Mouse (Mus musculus) heart, postnatal 4 days (tissue): ENCODE measurements at regions not wholly inside any gene's neighbourhood (a gene's known extent, or its start where the extent isn't known, plus 50 kb on each side); places are given as distances from the start of the nearest gene placed in this dataset.
"Not testable (repeated sequence)": the region's sequence is repeated elsewhere in the genome, so short reads cannot be mapped to it uniquely, and the experiment has no call there.

ENCODE experiments used
- DNase-seq: peaks from one replicate; pipeline ENCODE4 v3.0.0; 2021

GRCm38 (mm10) chr14:9492228-9492627 is 826.2 kb upstream of the 4930452B06Rik start:
- DNase-seq, result no peak

DNA sequence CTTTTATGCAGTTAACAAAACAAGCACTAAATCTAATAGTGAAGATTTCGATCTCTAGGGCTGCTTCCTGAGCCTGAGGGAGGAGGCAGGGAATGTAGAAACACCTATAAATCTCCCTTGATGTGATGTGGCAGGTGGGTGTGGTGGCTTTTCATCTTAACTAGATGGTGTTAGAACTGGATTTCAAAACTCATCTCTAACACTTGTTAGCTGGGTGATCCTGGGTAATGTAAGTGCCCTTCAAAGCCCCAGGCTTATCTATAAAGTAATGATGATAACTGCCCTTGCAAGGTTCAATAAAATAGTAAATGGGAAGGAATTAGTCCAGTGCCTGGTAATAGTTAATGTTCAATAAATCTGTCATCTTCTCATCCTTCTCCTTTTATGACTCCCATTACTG is 822.5 kb upstream of the 4930452B06Rik start:
- DNase-seq, result no peak

DNA sequence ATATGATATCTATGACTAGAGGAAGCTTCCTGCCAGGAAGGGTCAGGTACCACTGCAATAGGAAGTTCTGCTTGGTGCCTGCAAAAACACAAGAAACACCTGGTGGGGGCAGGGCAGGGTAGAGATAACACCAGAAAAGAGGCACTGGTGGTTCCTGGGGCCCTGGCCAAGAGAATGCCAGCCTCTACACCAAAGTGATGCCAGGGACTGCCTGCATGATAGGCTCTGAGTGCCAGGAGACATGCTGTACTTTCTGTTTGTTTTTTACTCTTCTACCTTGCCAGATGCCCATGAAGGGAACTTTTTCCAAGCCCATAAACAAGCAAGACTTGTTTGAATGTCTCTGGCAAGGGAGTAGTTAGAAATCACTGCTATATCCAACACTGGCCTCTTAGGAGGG is 812.9 kb upstream of the 4930452B06Rik start:
- DNase-seq, result no peak

DNA sequence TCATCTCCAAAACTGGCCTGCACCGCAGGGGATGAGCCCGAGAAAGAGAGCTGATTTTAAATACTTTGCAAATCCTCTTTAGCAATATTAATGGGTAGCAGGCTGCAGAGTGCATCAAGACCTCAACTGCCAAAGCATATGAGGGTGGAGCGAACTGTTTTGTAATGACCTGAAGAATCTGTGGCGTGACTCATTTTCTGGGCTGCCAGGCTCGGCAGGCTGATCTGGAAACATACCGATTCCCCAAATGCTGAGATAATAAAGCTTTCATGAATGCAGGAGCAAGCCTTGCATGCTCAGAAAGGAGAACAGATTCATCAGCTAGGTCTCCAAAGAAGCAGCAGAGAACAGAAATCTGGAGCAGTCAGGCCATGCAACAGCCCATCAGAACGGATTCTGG is 809.1 kb upstream of the 4930452B06Rik start:
- peak; percentile 9 for DNase-seq

DNA sequence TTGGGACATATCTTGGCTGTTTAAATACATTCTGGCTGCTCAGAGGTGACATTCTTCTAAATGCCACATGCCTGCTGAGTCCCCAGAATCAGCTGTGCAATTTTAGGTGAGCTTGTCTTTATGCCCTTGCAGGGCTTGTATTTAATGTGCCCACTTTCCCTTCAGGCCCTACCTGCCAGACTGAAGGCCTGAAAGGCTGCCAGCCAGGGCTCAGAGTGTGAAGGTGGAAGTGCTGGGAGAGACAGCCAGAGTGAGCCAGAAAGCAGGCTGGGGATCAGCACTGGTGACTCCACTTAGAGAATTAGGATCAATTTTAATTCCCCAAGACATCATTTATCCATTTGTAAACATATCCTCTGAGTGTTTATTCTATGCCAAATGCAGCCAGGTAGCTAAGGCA is 803.6 kb upstream of the 4930452B06Rik start:
- no peak for DNase-seq

GRCm38 (mm10) chr14:9468654-9469053 is 802.6 kb upstream of the 4930452B06Rik start:
- DNase-seq, result no peak

DNA sequence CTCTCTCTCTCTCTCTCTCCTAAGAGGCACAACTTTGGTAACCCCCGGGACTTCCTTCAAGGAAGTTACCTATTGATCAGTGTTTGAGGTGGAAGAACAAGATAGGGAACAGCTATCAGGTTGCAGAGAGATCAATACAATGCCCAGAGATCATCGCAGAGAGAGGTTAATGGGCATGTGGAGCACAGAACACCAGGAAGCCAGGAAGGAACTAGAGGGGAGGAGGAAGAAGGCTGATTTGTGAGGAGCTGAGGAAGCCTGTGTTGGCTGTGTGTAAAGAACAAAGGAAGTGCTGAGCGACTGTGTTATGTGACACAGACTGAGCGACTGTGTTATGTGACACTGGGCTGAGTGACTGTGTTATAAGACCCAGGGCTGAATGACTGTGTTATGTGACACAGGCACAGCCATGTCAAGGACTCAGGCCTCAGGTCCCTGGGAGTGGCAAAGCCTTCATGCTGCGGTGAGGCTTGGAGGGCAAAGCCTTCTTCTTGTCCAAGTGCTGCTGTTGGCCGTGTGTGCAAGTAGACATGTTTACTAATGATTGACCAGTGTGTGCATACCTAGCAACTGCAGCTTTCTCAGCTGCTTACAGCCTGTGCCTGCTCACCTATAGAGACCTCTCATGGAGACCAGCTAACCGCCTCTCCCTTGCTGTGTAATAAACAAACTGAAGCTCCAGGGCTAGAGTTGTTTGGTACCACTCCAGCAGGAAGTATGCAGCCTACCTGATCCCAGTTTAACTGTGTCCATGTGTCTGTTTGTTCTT is 801.8 kb upstream of the 4930452B06Rik start:
- DNase-seq, result no peak

GRCm38 (mm10) chr14:9460006-9460405 is 794.0 kb upstream of the 4930452B06Rik start:
- DNase-seq, result no peak

DNA sequence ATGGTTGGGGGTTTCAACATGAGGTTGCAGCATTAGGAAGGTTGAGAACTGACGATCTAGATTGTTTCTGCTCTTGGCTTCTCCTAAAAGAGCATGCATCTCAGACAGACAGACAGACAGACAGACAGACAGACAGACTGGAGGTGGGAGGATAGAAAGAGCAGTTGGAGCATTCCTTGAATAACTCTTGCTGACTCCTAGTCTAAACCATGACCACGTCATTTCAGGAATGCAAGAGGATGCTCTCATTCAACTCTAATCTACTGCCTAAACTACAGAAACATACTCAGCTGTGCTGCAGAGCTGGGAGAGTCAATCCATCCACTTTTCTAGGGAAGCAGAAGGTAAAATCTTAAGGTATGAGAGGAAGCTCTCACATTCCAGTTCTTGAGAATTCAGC is 792.8 kb upstream of the 4930452B06Rik start:
- no peak for DNase-seq

- DNase-seq, result no peak
These were observed 791.9 kb upstream of the 4930452B06Rik start for GRCm38 (mm10) chr14:9457801-9458495.

DNA sequence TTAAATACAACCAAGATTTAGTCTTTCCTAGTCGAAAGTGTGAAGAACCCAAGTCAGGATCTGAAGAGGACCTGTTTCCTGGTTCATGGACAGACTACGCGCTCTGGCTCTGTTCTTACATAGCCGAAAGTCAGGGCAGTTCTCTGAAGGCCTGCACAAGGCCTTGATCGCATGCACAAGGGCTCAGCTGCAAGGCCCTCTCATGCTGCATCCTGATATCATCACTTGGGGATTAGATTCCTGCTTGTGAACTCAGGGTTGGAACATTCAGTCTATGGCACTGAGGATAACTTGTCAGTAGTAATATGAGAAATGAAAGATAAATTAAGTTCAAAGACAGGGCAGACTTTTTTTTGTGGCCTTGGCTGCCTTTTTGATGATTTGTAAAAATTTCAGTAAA is 789.9 kb upstream of the 4930452B06Rik start:
- no peak for DNase-seq

DNA sequence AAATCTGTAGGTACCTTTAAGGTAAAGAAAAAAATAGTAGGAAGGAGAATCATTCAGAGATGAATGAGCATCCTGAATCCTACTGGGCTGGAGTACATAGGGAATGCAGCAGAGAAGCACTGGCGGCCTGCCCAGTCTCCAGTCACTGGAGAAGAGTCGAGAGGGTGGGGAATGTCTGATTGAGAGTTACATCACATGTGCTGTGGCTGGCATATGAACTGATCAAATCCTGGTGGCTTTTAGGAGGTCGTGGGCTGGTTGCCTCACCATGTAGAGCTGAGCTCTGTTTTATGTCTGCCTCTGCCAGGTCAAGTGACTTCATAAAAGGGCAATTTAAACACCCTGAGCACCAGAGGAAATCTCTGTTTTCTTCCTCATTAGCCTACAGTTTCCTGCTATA is 783.9 kb upstream of the 4930452B06Rik start:
- DNase-seq, result peak; percentile 73

DNA sequence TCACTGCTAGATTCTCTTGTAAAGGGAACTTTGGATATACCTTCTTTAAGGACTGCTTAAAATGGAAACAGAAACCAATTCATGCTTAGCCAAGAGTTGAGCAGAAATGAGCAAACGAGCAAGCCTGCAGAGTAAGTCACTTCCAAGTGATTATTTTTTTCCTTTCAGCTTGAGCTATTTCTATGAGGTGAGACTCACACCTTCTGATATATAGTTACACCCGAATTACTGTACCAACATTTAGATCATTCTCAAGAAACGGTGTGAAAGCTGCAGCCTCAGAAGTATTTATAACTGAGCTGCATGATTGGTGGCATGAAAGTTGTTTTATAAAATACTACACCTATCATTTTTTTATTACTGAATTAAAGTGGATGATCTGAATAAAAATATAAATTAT is 771.9 kb upstream of the 4930452B06Rik start:
- no peak for DNase-seq

GRCm38 (mm10) chr14:9435136-9435535 is 769.1 kb upstream of the 4930452B06Rik start:
- no peak for DNase-seq

GRCm38 (mm10) chr14:9433081-9433590 is 767.1 kb upstream of the 4930452B06Rik start:
- DNase-seq, result no peak

- DNase-seq, result no peak
These were observed 765.8 kb upstream of the 4930452B06Rik start for GRCm38 (mm10) chr14:9431798-9432197.

GRCm38 (mm10) chr14:9411822-9412403 is 745.9 kb upstream of the 4930452B06Rik start:
- DNase-seq, result no peak

DNA sequence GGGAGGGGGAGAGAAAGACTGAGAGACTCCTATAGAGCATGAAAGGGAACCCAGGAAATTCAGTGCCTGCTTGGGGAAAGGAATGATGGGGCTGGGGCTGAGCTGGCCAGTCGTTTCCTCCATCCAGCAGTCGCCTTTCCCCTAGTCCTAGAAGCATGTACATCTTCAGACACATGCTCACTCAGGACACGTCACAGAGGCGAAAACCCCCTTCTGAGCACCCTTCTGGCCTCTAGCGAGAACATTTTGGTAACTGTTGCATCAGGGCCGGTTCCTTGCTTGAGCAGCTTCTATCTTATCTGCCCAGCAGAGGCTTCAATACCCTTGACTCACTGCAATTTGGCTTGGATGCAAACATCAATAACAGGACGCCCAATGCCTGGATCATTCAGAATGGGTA is 737.6 kb upstream of the 4930452B06Rik start:
- DNase-seq, result no peak

DNA sequence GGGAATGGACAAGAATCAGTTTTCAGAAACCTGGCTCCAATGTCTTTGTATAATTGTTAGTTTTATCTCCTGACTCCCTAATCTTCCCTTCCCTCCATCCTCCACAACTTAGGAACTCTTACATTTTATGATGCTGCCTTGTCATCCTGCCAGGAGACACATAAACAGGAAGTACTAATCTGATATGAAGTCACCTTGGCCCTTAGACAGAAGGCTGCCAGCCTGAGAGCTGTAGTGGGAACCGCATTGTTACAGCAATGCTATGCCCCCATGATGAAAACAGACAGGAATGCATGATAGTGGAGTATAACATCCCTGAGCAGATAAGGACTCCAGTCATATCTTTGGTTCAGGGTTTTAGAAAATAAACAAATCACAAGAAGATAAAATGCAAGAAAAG is 734.8 kb upstream of the 4930452B06Rik start:
- DNase-seq, result no peak

DNA sequence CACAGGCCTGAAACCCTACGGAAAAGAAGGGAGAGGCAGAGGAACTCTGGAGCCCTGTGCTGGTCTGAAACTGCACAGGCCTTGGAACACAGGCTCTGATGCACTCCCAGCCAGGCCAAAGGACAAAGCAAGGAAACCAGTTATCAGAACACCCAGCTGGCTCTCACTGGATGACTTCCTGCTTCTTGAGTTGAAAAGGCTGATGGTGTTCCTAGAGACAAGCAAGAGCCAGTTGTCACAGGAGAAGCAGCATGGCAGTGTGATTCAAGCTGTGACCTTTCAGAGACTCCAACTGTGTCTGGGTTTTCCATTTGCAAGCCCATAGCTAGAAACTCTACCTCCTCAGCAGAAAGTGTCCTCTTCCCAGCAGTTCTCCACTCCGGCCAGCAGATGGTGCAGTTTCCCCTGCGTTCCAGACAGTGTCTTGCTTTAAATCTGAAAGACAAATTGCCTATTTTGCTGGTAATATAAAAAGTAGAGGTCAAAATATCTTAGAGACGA is 727.3 kb upstream of the 4930452B06Rik start:
- DNase-seq, result peak; percentile 87

GRCm38 (mm10) chr14:9389878-9390536 is 724.0 kb upstream of the 4930452B06Rik start:
- DNase-seq, result not testable (repeated sequence)

DNA sequence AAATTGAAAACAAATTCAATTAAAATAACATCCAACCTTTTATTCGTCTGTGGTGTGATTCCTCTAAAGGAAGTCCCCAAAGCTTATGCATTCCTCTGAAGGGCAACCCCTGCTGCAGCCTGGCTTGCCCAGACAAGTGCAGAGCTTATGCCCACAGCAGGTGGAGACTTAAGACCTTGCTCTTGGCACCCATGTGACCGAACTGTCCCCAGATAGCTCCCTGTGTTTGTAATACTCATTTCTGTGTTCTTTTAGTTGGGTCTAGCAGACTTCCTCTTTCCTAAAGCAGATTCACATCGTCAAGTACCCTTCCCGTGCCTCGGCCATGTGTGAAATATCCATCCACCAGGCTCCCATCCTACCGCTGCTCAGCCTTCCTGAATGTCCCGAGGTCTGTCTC is 723.1 kb upstream of the 4930452B06Rik start:
- no peak for DNase-seq
